ENCODE assay signal across 11 mouse cellular contexts in genomic region chr2:59629829-59630228, GRCm38 (mm10). TPM values are rescaled to one million over a fixed set of nuclear protein-coding genes. Genes with fewer than 3 reads are reported as not detected.
A peak's percentile ranks its signal among the peaks of the same experiment; 100 is the strongest.
DNase-seq lines count a peak whose midpoint lies in the region; ATAC-seq lines count a peak whose summit lies in the region.
"Had no signal": no experiment of that assay in that cellular context is flagged by ENCODE, and none has a peak within 500 bp of the region (broad histone marks: within the 10 kb centered on the region; RNA-seq: fewer than 3 reads in every experiment).

No protein-coding gene starts in this region.

- H3K9me3 ChIP-seq in forebrain, embryonic 14.5 days (replicated peaks; ENCODE audit: control insufficient read depth, low read length): no peaks in the 10 kb centered on the region
- H3K9me3 ChIP-seq: limb, embryonic 15.5 days had no signal

- H3K9ac ChIP-seq in forebrain, embryonic 14.5 days (ENCODE audit: low read length): no peak overlapping the region
- H3K9ac ChIP-seq: limb, embryonic 15.5 days had no signal

- no peak overlapping the region for H3K4me3 ChIP-seq in forebrain, embryonic 14.5 days (ENCODE audit: low read depth, low read length)
- H3K4me3 ChIP-seq: limb, embryonic 15.5 days; megakaryocyte, embryonic 14.5 days had no signal

- no peak overlapping the region for H3K27ac ChIP-seq in forebrain, embryonic 14.5 days (ENCODE audit: low read depth, low read length)
- H3K27ac ChIP-seq: limb, embryonic 15.5 days had no signal

- 93% methylated on average over 4 of the region's 4 CpGs for WGBS in forebrain, embryonic 14.5 days

- H3K27me3 ChIP-seq in forebrain, embryonic 14.5 days (replicated peaks; ENCODE audit: control insufficient read depth, insufficient read depth, low read length): no peaks in the 10 kb centered on the region
- H3K27me3 ChIP-seq: limb, embryonic 15.5 days had no signal

- no peak overlapping the region for H3K4me2 ChIP-seq in forebrain, embryonic 14.5 days (ENCODE audit: low read length)
- H3K4me2 ChIP-seq: limb, embryonic 15.5 days had no signal

- no peak for ATAC-seq in forebrain, embryonic 14.5 days

- H3K4me1 ChIP-seq in forebrain, embryonic 14.5 days (ENCODE audit: control insufficient read depth, insufficient read depth, low read length): peaks cover 4% of the 10 kb centered on the region; the same call in 1 of the 2 replicates

- H3K36me3 ChIP-seq in forebrain, embryonic 14.5 days (ENCODE audit: control insufficient read depth, insufficient read depth, low read length): no peaks in the 10 kb centered on the region
- H3K36me3 ChIP-seq: limb, embryonic 15.5 days had no signal

- DNase-seq in adrenal gland, postnatal 14 days: peak; percentile 65
- DNase-seq in adrenal gland, adult 8-10 months: no peak
- DNase-seq in 3T3-L1 (ENCODE audit: low read depth, low spot score): peak; percentile 77
- peak; percentile 57 for DNase-seq in T-cell, adult 2 months (ENCODE audit: low spot score)
- DNase-seq in heart, postnatal 4 days: peak; percentile 29
- no peak for DNase-seq in forebrain, embryonic 14.5 days (ENCODE audit: low spot score)
- no peak for DNase-seq in layer of hippocampus, adult 9-11 months
- DNase-seq in cerebellum, postnatal 4 days (ENCODE audit: low spot score in 2 of 2): no peak
- DNase-seq: gastrocnemius, postnatal 25 days had no signal

RNA-seq across cellular contexts. Expression of gene Tanc1, which starts 18.0 kb away (rescaled TPM):
- 19.9 and 24.9 TPM in 2 replicates for total RNA-seq in adrenal gland, postnatal 14 days (2021)
- 10 to 100 TPM; 17.4 to 31.0 (median 23.9) TPM for total RNA-seq in adrenal gland, adult 8-10 months (2022)
- total RNA-seq in heart, postnatal 4 days (2021): 10 to 100 TPM; 42.5 to 42.8 TPM
- polyA plus RNA-seq in forebrain, embryonic 14.5 days (2014; fragmentation: Nextera tagmentation; extraction: Ambion mirVana): 4.9 and 5.9 TPM in 2 replicates

Comparison
In these comparisons a context has a peak if more than half of its experiments do, and no peak if none do; other contexts are left out.
1. DNase-seq: peak in adrenal gland, postnatal 14 days (single experiment), 3T3-L1 (single experiment), T-cell, adult 2 months (single experiment) and heart, postnatal 4 days (single experiment); none in adrenal gland, adult 8-10 months (single experiment), forebrain, embryonic 14.5 days (single experiment), layer of hippocampus, adult 9-11 months (single experiment) and cerebellum, postnatal 4 days (0 of 2).